Mouse (Mus musculus) cerebral cortex, adult 2 months (tissue): Measurements from ENCODE around the gene Plcd1.

Experiments
- WGBS: fragments of 180-500 bp; shearing (Covaris S2); methylation state at CpG from one replicate; pipeline ENCODE4 v1.1.7; 2018; 5-methylcytosine and 5-hydroxymethylcytosine counted together

Gene Plcd1

DNA sequence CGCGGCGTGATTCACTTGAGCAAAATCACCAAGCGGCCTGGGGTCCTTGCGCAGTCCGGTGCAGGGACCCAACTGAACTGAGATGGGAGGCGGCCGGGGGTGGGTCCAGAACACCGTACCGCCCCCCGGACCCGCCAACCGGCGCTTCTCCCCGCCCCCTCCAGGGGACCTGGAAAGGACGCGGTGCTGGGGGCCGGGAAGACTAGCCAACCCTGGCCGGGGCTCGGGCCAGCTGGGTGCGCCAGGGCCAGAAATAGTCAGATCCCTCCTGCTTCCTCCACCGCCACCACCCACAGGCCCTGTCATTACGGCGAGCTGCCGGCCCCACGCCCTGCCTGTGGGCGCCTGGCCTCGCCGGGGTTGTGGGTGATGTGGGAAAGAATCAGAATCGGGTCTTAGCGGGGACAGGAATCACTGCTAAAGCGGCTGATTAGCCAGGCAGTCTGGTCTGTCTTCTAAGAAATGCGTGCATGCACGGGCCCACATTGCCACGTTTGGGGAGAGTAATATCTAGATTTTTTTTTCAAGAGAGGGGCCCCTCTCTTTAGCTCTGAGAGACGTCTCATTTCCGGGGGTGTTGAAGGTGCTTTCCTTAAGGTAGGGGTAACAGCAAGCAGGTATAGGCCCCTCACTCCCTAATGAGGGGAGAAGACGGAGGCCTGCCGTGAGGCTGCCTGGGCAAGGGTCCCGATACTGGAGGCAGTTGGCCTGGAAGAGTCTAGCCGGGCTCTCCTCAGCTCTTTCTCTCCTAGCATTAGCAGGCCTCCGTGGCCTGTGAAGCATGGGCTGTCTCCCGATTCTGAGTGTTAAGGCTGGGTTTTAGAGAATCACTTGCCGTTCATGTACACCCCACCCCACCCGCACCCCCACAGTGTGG, at the start of gene Plcd1:
Plcd1 (minus strand) TSS at position 84 of the 877 bp plus-strand sequence.
- WGBS: 8% methylated on average over 45 of the region's 45 CpGs

DNA sequence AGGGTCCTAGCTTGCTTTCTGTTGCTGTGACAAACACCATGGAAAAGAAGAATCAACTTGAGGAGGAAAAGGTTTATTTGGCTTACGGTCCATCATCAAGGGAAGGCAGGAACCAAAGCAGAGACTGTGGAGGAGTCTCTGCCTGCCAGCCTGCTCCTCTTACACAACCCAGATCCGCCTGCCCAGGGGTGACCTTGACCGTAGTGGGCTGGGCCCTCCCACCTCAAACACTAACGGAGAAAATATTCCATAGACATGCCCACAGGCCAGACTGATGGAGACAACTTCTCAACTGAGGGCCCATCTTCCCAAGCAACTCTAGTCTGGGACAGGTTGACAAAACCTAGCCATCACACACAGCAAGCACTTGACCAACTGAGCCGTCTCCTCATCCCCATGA, 48.8 kb upstream of the Plcd1 start:
- WGBS: 92% methylated on average over 5 of the region's 5 CpGs

DNA sequence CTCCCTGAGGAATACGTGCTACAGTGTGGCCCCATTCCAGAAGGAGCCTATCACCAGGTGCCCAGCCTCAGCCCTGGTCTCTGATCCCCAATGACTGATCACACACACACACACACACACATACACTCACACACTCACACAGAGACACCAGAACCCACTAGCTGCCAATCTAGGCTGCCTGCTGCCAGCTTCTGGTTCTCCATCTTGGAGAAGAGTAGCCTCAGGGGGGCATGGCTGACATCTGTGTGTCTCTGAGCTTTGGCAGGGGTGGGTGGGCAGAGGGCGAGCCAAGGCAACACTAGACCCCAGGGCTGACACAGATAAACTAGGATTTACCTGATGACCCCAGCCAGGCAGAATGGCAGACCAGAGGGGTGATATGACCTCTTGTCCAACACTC, 45.5 kb upstream of the Plcd1 start:
- WGBS: 91% methylated on average over 2 of the region's 2 CpGs

DNA sequence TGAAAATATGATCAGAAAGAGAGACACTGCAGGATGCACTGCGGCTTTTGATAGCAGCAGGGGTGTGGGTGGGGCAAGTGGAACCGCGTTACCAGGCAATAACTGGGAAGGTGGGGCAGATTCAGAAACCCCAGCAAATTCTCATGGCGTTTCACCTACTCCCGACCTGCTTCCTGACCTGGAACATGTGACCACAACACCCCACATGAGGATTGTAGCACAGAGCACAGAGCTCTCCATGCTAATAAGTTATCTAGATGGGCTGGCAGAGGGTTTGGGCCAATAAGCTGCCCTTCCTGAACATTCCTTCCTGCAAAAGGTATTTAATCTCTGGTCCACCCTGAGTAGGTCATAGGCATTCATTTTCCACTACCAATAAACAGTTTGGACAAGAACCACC, 37.4 kb upstream of the Plcd1 start:
- 50% methylated on average over 5 of the region's 5 CpGs for WGBS

DNA sequence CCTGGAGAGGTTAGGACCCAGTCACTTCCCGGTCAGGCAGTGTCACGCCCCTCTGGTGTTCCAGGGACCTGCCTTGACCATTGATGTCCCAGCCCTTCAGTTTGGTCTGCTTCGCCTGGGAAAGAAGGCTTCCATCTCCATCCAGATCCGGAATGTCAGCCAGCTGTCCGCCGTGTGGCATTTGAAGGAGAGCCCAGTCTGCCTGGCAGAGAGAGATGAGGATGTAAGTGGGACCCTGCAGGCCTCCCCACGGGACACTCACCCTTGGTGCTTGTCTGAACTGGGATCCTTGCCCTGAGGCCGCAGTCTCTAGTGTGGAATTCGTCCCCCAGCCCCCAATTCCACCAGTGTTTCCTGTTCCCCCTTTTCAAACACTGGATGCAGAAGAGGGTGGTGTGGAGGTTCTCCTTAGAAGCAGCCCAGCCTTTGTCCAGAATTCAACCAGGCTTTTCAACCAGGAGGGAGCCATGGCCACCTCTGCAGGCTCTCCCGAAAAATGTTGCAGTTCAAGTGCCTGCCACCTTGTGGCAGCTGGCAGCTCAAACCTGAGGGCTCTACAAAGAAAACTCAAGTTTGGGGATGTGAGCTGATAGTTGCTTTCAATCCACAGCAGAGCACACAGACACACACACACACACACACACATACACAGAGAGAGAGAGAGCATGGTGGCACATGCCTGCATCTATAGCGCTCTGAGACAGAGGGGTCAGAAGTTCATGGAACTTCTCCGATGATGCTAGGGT, 35.3 kb upstream of the Plcd1 start:
- 83% methylated on average over 12 of the region's 12 CpGs for WGBS

DNA sequence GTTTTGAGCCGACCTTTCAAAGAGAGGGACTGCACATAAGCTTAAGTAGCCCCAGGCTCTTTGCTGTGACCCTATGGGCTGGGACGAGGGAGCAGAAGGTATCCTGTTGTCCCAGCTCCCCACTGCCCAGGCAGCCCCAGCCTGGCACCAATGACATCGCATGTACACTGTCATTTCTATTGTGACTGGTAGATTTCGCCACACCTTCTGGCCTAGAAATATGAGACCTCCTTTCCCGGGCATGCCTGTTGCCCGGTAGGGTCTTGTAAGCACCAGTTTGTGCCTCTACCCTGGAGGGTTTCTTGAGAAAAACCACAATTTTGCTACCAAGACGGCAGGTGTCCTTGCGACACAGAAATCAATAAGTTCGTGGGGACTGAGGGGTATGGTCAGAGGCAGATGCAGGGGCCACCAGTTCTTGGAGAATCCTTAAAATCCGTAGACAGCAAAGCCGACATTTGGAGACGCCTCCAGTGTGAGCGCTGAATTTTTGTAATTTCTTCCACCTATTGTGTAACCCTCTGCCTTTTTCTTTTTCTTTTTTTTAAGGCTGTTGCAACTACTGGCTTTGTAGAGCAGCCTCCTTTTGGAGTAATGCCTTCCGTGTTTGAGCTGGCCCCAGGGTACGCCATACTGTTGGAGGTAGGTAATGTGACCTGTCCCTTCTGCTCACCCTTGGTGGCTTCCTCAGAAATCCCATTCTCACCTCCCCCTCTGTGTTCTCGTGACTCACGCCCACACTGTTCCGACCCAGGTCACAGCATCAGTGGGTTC, 29.5 kb upstream of the Plcd1 start:
- WGBS: 82% methylated on average over 18 of the region's 18 CpGs

DNA sequence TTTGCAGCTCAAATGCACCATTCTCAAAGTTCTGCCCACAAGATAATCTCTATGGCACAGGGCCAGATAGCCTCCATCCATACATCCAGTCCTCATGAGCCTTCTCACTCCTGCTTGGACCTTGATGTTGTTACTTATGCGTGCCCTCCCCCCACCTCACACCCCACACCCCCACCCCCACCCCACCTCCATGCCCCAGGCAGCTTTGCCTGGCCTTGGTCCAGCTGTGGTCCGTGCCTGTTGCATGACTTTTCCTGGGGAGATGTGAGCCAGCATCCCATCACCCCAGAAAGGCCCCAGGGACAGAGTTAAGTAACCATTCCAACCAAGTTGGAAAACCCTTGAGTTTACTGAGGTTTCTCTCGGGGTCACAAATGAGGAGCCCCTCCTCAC, 26.9 kb upstream of the Plcd1 start:
- WGBS: 85% methylated on average over 3 of the region's 3 CpGs

DNA sequence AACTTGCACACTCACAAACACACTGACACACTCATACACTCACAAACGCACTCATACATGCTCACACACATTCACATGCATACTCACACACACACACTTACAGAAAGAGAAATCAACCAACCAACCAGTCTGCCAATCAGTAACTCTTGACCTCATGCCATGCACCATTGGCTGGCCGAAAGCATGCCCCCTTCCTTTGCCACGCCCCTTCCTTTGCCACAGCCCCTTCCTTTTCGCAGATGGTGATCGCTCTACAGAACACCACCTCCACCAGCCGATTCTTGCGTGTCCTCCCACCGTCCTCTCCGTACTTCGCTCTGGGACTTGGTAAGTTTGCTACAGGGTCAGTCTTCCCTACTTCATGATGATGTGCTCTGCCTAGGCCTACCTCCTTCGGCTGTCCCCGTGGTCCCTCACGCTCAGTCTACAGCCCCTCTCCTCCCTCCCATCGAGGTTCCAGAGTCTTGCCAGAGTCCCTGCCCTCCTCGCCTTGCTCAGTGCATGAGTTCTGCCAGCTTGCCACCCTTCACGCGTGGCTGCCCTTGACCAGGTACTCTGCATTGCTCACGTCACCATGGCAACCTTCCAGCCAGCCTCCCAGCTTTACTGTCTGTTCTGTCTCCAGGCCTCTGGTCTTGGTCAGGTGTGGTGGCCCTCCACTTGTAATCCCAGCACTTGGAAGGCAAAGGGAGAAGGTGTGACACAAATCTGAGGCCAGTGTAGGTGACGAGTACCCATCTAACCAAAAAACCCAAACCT, 26.3 kb upstream of the Plcd1 start:
- WGBS: 86% methylated on average over 19 of the region's 19 CpGs

DNA sequence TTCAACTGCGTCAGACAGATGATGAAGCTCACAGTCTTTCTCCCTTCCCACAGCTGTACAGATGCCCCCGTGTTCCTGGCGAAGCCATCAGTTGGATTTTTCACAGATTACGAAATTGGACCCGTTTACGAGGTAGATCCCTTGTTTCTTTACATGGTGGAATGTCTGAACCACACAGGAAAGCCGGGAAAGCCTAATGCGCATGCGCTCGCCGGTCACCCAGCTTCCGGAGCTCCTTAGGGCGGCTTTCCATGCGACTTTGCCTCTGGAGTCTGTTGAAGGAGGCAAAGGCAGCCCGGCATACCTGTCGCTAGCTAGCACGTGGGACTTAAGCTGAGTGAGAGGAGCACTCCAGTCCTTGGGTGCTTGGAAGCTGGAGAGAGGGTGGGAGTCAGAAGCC, 21.6 kb upstream of the Plcd1 start:
- WGBS: 91% methylated on average over 17 of the region's 17 CpGs

DNA sequence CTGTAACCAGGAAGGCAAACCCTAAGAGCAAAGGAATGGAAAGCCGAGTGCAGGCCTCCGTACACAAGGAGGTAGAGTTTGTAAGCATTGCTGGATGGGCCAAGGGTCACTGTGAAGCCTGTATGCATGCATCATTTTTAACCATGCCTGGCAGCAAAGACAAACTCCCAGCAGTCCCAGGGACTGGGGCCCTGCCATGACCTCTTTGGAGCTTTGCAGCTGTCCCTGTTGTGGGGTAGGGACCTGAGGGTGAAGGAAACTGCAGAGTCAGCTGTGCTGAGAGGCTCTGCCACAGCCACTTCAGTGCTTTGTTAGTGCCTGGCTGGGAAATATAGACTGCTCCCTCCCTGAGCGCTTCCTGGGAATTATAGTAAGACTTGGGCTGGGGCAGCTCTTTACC, 17.3 kb upstream of the Plcd1 start:
- 68% methylated on average over 3 of the region's 3 CpGs for WGBS

DNA sequence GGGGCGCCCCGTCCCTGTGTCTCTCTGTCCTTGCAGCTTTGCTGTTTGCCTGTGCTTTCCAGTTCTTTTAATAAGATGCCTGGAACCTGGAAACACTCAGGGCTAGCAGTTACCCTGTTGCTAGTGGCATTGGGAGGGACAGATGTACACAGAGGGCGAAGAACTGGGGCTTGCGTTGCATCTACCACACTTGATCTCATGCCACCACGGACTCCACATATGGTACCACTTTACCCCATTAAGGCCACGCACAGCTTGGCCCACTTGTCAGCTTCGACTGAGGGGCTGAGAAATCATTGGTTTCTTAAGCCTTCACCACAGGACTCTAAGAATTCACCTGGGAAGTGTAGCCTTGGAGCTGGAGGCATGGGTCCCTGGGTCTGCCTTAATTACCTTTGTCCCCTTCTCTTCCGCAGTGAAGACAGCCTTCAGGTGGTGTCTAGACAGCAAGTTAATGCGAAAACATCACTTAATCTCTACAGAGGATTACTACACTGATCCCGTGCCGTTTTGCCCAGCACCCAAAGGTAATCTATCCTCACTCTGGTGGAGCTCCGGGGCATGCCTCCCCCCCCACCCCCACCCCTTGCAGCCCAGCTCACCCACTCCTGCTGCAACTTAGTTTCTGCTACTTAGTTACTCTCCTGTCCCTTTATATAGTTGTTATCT, 16.5 kb upstream of the Plcd1 start:
- WGBS: 74% methylated on average over 12 of the region's 12 CpGs

DNA sequence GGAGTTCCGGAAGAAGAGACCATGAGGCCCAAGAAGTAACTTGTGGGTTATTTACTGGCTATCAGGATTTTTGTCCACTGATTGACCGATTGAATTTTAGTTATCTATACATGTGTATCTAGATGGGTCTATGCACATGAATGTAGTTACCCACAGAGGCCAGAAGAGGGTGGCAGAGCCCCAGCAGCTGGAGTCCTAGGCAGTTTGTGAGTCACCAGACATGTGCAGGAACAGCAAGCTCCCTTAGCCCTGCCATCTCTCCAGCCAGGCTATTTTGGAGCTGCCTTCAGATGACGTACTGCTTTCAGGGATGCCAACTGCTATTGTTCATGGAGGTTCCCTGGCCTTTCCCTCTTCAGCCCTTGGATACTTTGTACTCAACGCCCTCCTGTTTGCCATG, 14.3 kb upstream of the Plcd1 start:
- WGBS: 84% methylated on average over 4 of the region's 4 CpGs

DNA sequence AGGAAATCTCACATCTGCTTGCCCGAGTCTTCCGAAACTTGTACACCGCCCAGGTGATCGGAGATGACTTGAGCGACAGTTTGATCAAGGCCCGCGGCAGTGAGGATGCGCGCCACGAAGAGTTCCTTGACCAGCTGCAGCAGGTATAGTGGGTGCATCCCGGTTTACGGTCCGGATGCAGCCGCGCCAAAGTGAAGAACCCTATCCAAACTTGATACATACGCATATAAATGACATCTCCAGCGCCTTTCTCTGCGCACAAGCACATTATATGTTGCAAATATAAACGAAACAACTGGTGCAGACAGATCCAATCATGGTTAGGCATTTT, 9.4 kb upstream of the Plcd1 start:
- WGBS: 1% methylated on average over 19 of the region's 19 CpGs

DNA sequence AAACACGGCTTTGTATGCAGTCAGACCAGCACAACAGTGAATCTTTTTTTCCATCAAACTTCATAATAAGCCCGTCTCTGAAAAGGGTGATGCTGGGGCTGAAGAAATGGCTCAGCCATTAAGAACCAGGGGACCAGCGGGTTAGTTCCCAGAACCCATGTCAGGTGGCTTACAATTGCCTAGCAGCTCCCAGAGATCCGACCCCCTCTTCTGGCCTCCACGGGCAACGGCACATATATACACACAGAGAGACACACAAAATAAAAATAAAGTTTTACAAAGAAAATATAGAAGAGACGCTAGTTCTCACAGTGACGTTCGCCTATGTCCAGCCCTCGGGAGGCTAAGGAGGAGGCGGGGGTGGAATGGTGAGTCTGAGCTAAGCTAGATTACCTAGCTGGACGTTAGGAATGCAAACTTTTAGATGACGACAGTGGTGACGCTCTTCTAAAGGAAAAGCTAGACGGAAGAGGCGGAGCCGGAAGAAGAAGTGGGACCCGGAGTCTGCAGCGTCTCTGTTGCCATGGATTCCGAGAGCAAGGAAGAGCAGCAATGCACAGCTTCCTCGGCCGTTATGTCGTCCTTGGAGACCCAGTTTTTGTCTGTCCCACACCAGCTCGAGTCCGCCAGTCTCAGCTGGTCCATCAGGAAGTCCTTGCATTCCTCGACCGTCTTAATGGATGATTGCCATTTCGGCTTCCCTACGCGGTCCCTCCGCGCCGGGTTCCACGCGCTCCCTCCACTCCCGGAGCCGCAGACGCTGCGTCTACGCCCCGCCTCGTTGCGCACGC, 8.9 kb upstream of the Plcd1 start, which contains the start of gene Dlec1:
Dlec1 (plus strand) TSS at position 487 of the 791 bp plus-strand sequence.
- 2% methylated on average over 44 of the region's 44 CpGs for WGBS

DNA sequence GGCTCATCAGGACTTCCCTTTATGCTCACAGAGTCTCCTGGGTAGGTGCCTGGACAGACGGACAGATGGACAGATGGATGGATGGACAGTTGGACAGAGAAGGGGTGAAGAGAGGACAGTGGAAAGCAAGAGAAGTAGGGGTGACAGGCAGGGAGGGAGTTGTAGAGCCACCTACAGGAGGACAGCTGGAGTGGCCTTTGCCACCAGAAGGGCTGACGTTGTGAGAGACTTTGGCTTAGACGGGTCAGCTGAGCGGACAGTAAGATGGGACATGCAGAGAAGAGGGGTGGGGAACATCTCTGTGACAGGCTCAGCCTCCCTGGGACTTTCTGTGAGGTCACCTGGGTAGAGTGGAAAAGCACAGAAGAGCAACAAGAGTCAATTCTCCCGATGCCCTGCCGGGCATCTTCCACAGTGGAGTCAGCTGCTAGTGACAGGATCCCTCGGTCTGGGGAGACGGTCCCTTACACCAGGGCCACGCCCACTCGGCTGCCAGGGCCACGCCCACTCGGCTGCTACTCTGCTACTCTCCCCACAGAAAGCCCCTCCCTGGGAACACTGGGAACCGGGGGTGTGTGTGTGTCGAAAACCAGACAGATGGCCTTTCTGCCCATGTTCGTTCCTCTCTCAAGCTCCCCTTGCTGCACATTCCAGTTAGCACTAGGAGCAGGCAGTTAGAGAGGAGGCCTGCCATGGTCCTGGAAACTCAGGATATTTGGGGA, 7.0 kb upstream of the Plcd1 start:
- 13% methylated on average over 15 of the region's 15 CpGs for WGBS

DNA sequence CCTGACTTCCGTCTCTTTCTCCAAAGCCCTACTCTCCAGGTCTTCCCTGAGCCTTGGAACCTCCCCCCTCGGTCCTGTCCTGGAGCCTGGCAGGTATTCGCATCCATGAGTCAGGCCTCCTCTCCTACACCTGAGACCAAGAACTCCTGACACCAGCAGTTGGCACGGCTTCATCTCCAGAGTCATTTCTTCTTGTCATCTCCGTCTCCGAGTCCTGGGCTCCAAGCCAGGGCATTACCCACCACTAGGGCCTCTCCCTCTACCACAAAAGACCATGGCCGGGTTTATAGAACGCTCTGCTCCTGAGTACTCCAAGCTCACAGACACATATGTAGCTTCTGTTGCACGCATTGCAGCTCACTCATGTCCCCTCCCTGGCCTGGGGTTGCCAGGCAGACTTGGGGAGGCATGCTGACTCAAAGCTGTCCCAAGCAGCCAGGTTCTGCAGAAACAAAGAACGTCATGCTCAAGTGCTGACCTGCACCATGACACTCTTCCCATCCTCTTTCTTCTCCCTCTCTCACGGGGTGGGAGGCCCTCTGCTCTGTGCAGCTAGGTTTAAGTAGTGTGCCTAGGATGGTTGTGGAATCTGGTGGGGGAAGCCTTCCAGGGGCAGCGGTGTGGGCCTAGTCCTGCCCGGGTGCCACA, 1.3 kb upstream of the Plcd1 start:
- WGBS: 81% methylated on average over 13 of the region's 13 CpGs

DNA sequence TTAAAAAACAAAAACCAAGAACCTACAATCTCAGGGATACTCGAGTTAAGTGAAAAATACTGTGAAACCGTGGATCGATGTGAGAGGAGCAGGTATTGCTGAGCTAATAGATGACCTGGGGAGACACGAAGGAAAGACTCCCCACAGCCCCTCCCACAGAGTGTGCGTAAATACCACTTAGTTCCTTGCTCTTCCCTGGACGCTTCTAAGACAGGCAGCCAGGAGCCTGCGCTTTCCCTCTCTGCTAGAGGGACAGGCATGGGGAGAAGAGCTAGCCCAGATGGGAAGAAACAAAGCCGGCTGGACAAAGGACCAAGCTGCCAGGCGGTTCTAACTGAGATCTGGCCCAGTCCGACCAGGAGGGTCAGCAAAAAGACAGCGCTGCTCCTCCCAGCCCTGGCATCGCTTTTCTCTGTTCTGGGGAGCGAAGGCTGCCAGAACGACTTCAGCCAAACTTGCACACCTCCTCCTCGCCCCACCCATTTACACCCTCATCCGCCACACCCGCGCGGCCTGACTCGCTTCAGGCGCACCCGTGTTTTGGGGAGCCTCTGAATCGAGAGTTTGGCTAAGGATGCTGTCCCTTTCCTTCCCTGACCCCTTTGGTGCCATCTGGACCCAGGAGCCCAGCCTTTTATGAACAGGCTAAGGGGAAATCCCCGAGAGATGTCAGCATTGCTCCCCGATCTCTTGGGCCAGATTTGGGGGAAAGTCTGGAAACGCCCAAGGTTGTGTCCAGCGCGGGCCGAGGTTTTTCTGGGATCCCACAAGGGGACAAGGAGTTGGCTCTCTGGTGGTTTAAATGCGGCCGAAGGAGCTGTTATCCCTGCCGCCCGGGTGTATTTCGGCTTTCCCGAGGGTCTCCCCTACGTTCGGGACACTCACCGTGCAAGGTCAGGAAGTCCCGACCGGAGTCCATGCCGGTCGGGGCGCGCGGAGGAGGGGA, 556 bp downstream of the Plcd1 start:
- WGBS: 4% methylated on average over 45 of the region's 45 CpGs
